Mouse (Mus musculus): ENCODE measurements around the gene Spef1.

DNA sequence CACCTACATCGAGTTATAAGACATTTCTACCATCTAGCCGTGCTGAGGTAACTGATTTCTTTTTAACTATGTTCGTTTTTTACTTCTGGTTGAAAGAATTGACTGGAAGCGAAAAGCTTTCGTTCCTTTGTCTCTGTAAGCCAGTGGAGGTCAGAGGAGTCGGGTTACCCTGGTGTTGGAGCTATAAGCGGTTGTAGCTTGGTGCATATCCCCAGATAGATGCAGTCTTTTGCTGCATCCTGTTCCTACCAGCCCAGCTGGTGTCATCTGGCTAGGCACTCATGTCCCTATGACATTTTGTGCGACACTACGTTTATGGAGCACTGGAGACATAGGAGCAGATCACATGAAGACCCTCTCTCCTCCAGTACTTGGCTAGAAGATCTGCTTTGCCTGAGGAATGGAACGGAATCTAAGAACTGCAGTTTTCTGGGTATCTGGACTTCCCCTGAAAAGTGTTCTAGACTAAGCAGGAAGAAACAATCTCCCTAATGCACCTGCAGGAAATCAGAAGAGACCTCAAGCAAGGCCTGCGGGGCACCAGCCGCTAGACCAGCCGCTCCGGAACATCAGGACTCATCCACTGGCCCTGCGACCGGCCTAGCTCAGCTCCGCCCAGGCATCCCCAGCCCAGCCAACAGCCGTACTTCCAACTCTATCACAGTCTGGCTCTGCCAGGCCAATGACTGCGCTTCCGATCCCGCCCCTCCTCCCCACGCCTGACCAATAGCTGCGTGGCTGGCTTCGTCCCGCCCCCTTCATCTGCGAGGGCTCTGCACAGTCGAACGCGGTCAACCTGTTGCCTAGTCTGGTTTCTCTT is 46.4 kb upstream of the Spef1 start, which contains the start of gene Mavs:
- TF ChIP-seq GATA1 (IDR thresholded peaks at IDR 0.05; ENCODE audit: borderline replicate concordance, low read length) (no peak), FLI1 (IDR thresholded peaks at IDR 0.05; ENCODE audit: low read length) (no peak)
